Comparison of ENCODE assay signal across 11 mouse cellular contexts in the genomic region with DNA sequence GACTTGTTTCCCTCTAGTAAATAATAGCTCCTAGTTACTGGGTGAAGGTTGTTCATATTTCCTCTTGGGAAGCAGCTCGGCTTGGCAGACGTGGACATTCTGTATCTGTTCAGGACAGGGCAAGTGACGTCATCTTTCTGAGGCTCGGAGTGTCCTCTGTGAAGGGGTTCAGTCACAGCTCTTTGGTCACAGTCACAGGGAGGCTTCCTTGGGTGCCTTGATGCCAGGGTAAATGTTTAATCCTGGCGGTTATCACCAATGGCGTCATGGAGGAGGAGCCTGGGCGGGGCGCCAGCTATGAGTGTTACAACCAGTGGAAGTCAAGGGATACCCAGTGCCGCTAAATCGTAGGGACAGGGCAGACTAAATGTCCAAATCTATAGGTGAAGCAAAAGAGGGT. TPM values are rescaled to one million over a fixed set of nuclear protein-coding genes. Genes with fewer than 3 reads are reported as not detected.
DNase-seq lines count a peak whose midpoint lies in the region; ATAC-seq and TF ChIP-seq lines count a peak whose summit lies in the region.
"Had no signal": no experiment of that assay in that cellular context is flagged by ENCODE, and none has a peak within 500 bp of the region (broad histone marks: within the 10 kb centered on the region; RNA-seq: fewer than 3 reads in every experiment).

No protein-coding gene starts in this region.

- H3K9me3 ChIP-seq in heart, embryonic 15.5 days (replicated peaks) = no peaks in the 10 kb centered on the region
- no peaks in the 10 kb centered on the region; the same call in 1 of the 2 replicates for H3K9me3 ChIP-seq in liver, embryonic 14.5 days (ENCODE audit: control insufficient read depth, low read length)
- H3K9me3 ChIP-seq in stomach, embryonic 16.5 days (replicated peaks; ENCODE audit: control insufficient read depth, low read length) = no peaks in the 10 kb centered on the region
- H3K9me3 ChIP-seq: hindbrain, embryonic 10.5 days; lung, embryonic 15.5 days had no signal

- 0 out of 2 replicates have a peak, but pooled peaks have one; percentile 22 for ATAC-seq in heart, embryonic 15.5 days (replicated peaks; ENCODE audit: insufficient number of reproducible peaks, insufficient read depth, low FRiP score, low read depth)
- no peak for ATAC-seq in liver, embryonic 14.5 days (ENCODE audit: insufficient read depth)
- peak; percentile 50; the same call in 1 of the 2 replicates for ATAC-seq in stomach, embryonic 16.5 days (ENCODE audit: insufficient read depth, low FRiP score)
- ATAC-seq: forebrain, embryonic 14.5 days had no signal

- H3K4me1 ChIP-seq in kidney, adult 2 months (ENCODE audit: control insufficient read depth, insufficient read depth, low read length) = no peaks in the 10 kb centered on the region
- H3K4me1 ChIP-seq in heart, embryonic 15.5 days (replicated peaks) = peaks cover 7% of the 10 kb centered on the region; the same call in 1 of the 2 replicates
- H3K4me1 ChIP-seq in liver, embryonic 14.5 days (replicated peaks; ENCODE audit: control insufficient read depth in 2 of 2, insufficient read depth in 2 of 2, low read length in 1 of 2) = peaks cover 18 to 30% of the 10 kb centered on the region in 2 experiments
- H3K4me1 ChIP-seq in stomach, embryonic 16.5 days (ENCODE audit: control insufficient read depth, insufficient read depth, low read length) = no peaks in the 10 kb centered on the region

- DNase-seq in kidney, adult 2 months = peak; percentile 25
- no peak for DNase-seq in kidney, adult 11 months
- DNase-seq in liver, embryonic 14.5 days (ENCODE audit: low read depth in 3 of 3, low spot score in 3 of 3) = no peak
- no peak for DNase-seq in thymus, postnatal 14 days
- no peak for DNase-seq in spleen, adult 18-20 months
- DNase-seq in cerebellum, adult 11 months = no peak

- H3K36me3 ChIP-seq in kidney, adult 2 months (ENCODE audit: control insufficient read depth, insufficient read depth, low read length) = no peaks in the 10 kb centered on the region
- H3K36me3 ChIP-seq in heart, embryonic 15.5 days = no peaks in the 10 kb centered on the region
- no peaks in the 10 kb centered on the region for H3K36me3 ChIP-seq in liver, embryonic 14.5 days (replicated peaks; ENCODE audit: control insufficient read depth, insufficient read depth, low read depth)
- H3K36me3 ChIP-seq in stomach, embryonic 16.5 days (ENCODE audit: control insufficient read depth, insufficient read depth, low read length) = no peaks in the 10 kb centered on the region
- H3K36me3 ChIP-seq: hindbrain, embryonic 10.5 days; lung, embryonic 15.5 days had no signal

- H3K27me3 ChIP-seq in kidney, adult 2 months (replicated peaks; ENCODE audit: control insufficient read depth, insufficient read depth, low read length) = no peaks in the 10 kb centered on the region
- H3K27me3 ChIP-seq in heart, embryonic 15.5 days = no peaks in the 10 kb centered on the region
- H3K27me3 ChIP-seq in liver, embryonic 14.5 days (ENCODE audit: control insufficient read depth, insufficient read depth, low read length) = no peaks in the 10 kb centered on the region
- no peaks in the 10 kb centered on the region for H3K27me3 ChIP-seq in stomach, embryonic 16.5 days (ENCODE audit: control insufficient read depth, insufficient read depth, low read length)
- H3K27me3 ChIP-seq: lung, embryonic 15.5 days had no signal

- no peak overlapping the region for H3K9ac ChIP-seq in heart, embryonic 15.5 days
- H3K9ac ChIP-seq in liver, embryonic 14.5 days (replicated peaks) = no peak overlapping the region
- no peak overlapping the region for H3K9ac ChIP-seq in stomach, embryonic 16.5 days (ENCODE audit: low read length)
- H3K9ac ChIP-seq: lung, embryonic 15.5 days had no signal

- TF ChIP-seq EP300 in liver, embryonic 14.5 days (IDR thresholded peaks at IDR 0.05; ENCODE audit: low read depth) = no peak

- no peak overlapping the region for H3K4me2 ChIP-seq in heart, embryonic 15.5 days
- H3K4me2 ChIP-seq in liver, embryonic 14.5 days (ENCODE audit: low read depth) = no peak overlapping the region
- no peak overlapping the region for H3K4me2 ChIP-seq in stomach, embryonic 16.5 days (ENCODE audit: low read depth, low read length)
- H3K4me2 ChIP-seq: lung, embryonic 15.5 days had no signal

- no peak for TF ChIP-seq POLR2A in kidney, adult 2 months (IDR thresholded peaks at IDR 0.05; ENCODE audit: low read depth, low read length)

- 72% methylated on average over 10 of the region's 10 CpGs for WGBS in kidney, adult 2 months
- 71% methylated on average over 10 of the region's 10 CpGs for WGBS in heart, embryonic 15.5 days
- 83% methylated on average over 10 of the region's 10 CpGs for WGBS in liver, embryonic 14.5 days (ENCODE audit: insufficient replicate concordance)
- WGBS in stomach, embryonic 16.5 days = 79% methylated on average over 10 of the region's 10 CpGs

- H3K4me3 ChIP-seq in kidney, adult 2 months (ENCODE audit: insufficient read depth, low read depth, low read length) = no peak overlapping the region
- no peak overlapping the region for H3K4me3 ChIP-seq in heart, embryonic 15.5 days
- no peak overlapping the region for H3K4me3 ChIP-seq in liver, embryonic 14.5 days (ENCODE audit: insufficient read depth in 1 of 2, low read depth in 2 of 2, low read length in 2 of 2)
- H3K4me3 ChIP-seq in stomach, embryonic 16.5 days (replicated peaks; ENCODE audit: low read length) = no peak overlapping the region
- H3K4me3 ChIP-seq: hindbrain, embryonic 10.5 days; lung, embryonic 15.5 days had no signal

- H3K27ac ChIP-seq in kidney, adult 2 months (ENCODE audit: insufficient read depth, low read depth, low read length) = no peak overlapping the region
- no peak overlapping the region for H3K27ac ChIP-seq in heart, embryonic 15.5 days
- H3K27ac ChIP-seq in liver, embryonic 14.5 days = peak overlapping the region; percentile 43
- H3K27ac ChIP-seq in stomach, embryonic 16.5 days (ENCODE audit: low read length) = no peak overlapping the region
- H3K27ac ChIP-seq: hindbrain, embryonic 10.5 days; lung, embryonic 15.5 days had no signal

- TF ChIP-seq CTCF in kidney, adult 2 months (conservative IDR thresholded peaks at IDR 0.05; ENCODE audit: insufficient read depth, insufficient read length, low read depth, low read length) = no peak
- no peak for TF ChIP-seq CTCF in liver, embryonic 14.5 days (IDR thresholded peaks at IDR 0.05; ENCODE audit: low read depth)

RNA-seq across cellular contexts. Expression of gene Med13l, which starts 56.3 kb away (rescaled TPM):
- 10.7 and 11.3 TPM in 2 replicates for polyA plus RNA-seq in kidney, adult 2 months (2012; rRNA removed)
- polyA plus RNA-seq in heart, embryonic 15.5 days (2015; fragmentation: Nextera tagmentation; extraction: Ambion mirVana) = 6.1 and 8.2 TPM in 2 replicates
- polyA plus RNA-seq in liver, embryonic 14.5 days (2012; rRNA removed) = 6.4 and 7.1 TPM in 2 replicates
- 9.9 and 10.7 TPM in 2 replicates for polyA plus RNA-seq in liver, embryonic 14.5 days (2014; fragmentation: Nextera tagmentation; extraction: Ambion mirVana)
- 9.9 and 10.4 TPM in 2 replicates for polyA plus RNA-seq in stomach, embryonic 16.5 days (2015; fragmentation: Nextera tagmentation; extraction: Ambion mirVana)
